Comparison of ENCODE assay signal across 9 mouse cellular contexts in the genomic region with DNA sequence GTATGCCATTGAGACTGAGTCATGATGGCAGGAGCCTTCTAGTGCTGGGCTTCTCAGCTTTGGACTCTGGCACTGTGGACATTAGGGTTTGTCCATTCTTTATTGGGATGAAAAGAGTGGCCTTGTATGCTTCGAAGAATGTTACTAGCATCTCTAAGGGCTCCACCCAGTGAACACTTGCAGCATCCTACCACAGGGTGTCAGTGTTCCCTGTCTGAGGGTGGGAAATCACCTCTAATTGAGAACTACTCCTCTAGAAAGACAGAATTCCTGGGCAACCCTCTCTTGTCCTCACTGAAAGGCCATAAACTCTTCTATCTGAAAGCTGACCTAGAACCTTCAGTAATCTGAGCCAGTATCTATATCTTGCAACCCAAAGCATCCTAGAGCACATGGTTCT. TPM values are rescaled to one million over a fixed set of nuclear protein-coding genes. Genes with fewer than 3 reads are reported as not detected.
A peak's percentile ranks its signal among the peaks of the same experiment; 100 is the strongest.
DNase-seq lines count a peak whose midpoint lies in the region; ATAC-seq lines count a peak whose summit lies in the region.
"Had no signal": no experiment of that assay in that cellular context is flagged by ENCODE, and none has a peak within 500 bp of the region (broad histone marks: within the 10 kb centered on the region; RNA-seq: fewer than 3 reads in every experiment).

No protein-coding gene starts in this region.

- H3K9me3 ChIP-seq in forebrain, embryonic 10.5 days = no peaks in the 10 kb centered on the region
- no peaks in the 10 kb centered on the region for H3K9me3 ChIP-seq in forebrain, embryonic 12.5 days
- H3K9me3 ChIP-seq in limb, embryonic 11.5 days (ENCODE audit: control insufficient read depth, low read length) = no peaks in the 10 kb centered on the region
- H3K9me3 ChIP-seq in limb, embryonic 10.5 days (replicated peaks) = no peaks in the 10 kb centered on the region

- H3K27ac ChIP-seq in forebrain, embryonic 10.5 days = 0 out of 2 replicates have a peak overlapping the region, but pooled peaks have one; percentile 3
- H3K27ac ChIP-seq in forebrain, embryonic 12.5 days = no peak overlapping the region
- no peak overlapping the region for H3K27ac ChIP-seq in limb, embryonic 11.5 days (replicated peaks; ENCODE audit: low read depth, low read length)
- H3K27ac ChIP-seq in limb, embryonic 10.5 days = no peak overlapping the region

- 50% methylated on average over 1 of the region's 1 CpGs for WGBS in forebrain, embryonic 10.5 days
- 62% methylated on average over 1 of the region's 1 CpGs for WGBS in forebrain, embryonic 12.5 days
- WGBS in limb, embryonic 11.5 days = 62% methylated on average over 1 of the region's 1 CpGs
- WGBS in limb, embryonic 10.5 days = 58% methylated on average over 1 of the region's 1 CpGs

- no peak for ATAC-seq in forebrain, embryonic 12.5 days (ENCODE audit: low FRiP score)
- ATAC-seq in limb, embryonic 11.5 days (ENCODE audit: insufficient number of reproducible peaks, low FRiP score, low TSS enrichment, low read depth) = no peak
- peak; percentile 35; the same call in 1 of the 2 replicates for ATAC-seq in granulocyte monocyte progenitor cell, adult 5-6 weeks (replicated peaks; ENCODE audit: poor library complexity, severe bottlenecking)
- no peak for ATAC-seq in inflammation-experienced regulatory T-cells, adult 6 months

- H3K4me3 ChIP-seq in forebrain, embryonic 10.5 days = no peak overlapping the region
- no peak overlapping the region for H3K4me3 ChIP-seq in forebrain, embryonic 12.5 days (replicated peaks)
- no peak overlapping the region for H3K4me3 ChIP-seq in limb, embryonic 11.5 days (ENCODE audit: low read depth, low read length)
- no peak overlapping the region for H3K4me3 ChIP-seq in limb, embryonic 10.5 days
- H3K4me3 ChIP-seq: myocyte had no signal

- no peak overlapping the region for H3K4me2 ChIP-seq in forebrain, embryonic 12.5 days
- H3K4me2 ChIP-seq in limb, embryonic 11.5 days (ENCODE audit: low read depth, severe bottlenecking) = no peak overlapping the region

- H3K27me3 ChIP-seq in forebrain, embryonic 10.5 days (ENCODE audit: poor library complexity, severe bottlenecking) = peaks cover 52% of the 10 kb centered on the region
- H3K27me3 ChIP-seq in forebrain, embryonic 12.5 days = peaks cover 25% of the 10 kb centered on the region
- no peaks in the 10 kb centered on the region for H3K27me3 ChIP-seq in limb, embryonic 11.5 days (ENCODE audit: control insufficient read depth, insufficient read depth, low read length)
- H3K27me3 ChIP-seq in limb, embryonic 10.5 days (ENCODE audit: low read depth, poor library complexity, severe bottlenecking) = peaks cover 45% of the 10 kb centered on the region

- H3K4me1 ChIP-seq in forebrain, embryonic 10.5 days = peaks cover 28% of the 10 kb centered on the region
- H3K4me1 ChIP-seq in forebrain, embryonic 12.5 days = peaks cover 15% of the 10 kb centered on the region
- 0 out of 2 replicates have a peak, but pooled peaks cover 2% of the 10 kb centered on the region for H3K4me1 ChIP-seq in limb, embryonic 11.5 days (ENCODE audit: control insufficient read depth, insufficient read depth, low read length)
- H3K4me1 ChIP-seq in limb, embryonic 10.5 days = peaks cover 13% of the 10 kb centered on the region

- DNase-seq in forebrain, embryonic 10.5 days (ENCODE audit: extremely low spot score, low spot score) = peak; percentile 39
- DNase-seq in limb, embryonic 11.5 days (ENCODE audit: low spot score) = peak; percentile 61
- DNase-seq in limb, embryonic 10.5 days (ENCODE audit: low spot score) = no peak
- DNase-seq in Muller cell, postnatal 12 days (ENCODE audit: inconsistent ontology term) = peak; percentile 26
- DNase-seq in naive thymus-derived CD4-positive, alpha-beta T cell, adult 2 months (ENCODE audit: low read depth) = peak; percentile 70

- no peak overlapping the region for H3K9ac ChIP-seq in forebrain, embryonic 12.5 days
- H3K9ac ChIP-seq in limb, embryonic 11.5 days (ENCODE audit: low read length) = no peak overlapping the region

- H3K36me3 ChIP-seq in forebrain, embryonic 10.5 days (replicated peaks) = no peaks in the 10 kb centered on the region
- H3K36me3 ChIP-seq in forebrain, embryonic 12.5 days (replicated peaks) = no peaks in the 10 kb centered on the region
- H3K36me3 ChIP-seq in limb, embryonic 11.5 days (ENCODE audit: control insufficient read depth, insufficient read depth, low read length) = no peaks in the 10 kb centered on the region
- H3K36me3 ChIP-seq in limb, embryonic 10.5 days = no peaks in the 10 kb centered on the region

RNA-seq across cellular contexts. Expression of a gene that starts 41.6 kb away (rescaled TPM):
- 10.0 and 10.3 TPM in 2 replicates for polyA plus RNA-seq in forebrain, embryonic 10.5 days (2016; fragmentation: Nextera tagmentation; extraction: Ambion mirVana)
- polyA plus RNA-seq in forebrain, embryonic 12.5 days (2016; fragmentation: Nextera tagmentation; extraction: Ambion mirVana) = 15.0 and 15.9 TPM in 2 replicates
- polyA plus RNA-seq in limb, embryonic 11.5 days (2014; fragmentation: Nextera tagmentation; extraction: Ambion mirVana) = 16.6 and 17.6 TPM in 2 replicates
- polyA plus RNA-seq in limb, embryonic 10.5 days (2016; fragmentation: Nextera tagmentation; extraction: Ambion mirVana) = 10.7 and 12.4 TPM in 2 replicates
- 46.8 and 51.9 TPM in 2 replicates for total RNA-seq in granulocyte monocyte progenitor cell, adult 5-6 weeks (2014; fragmentation: Nextera tagmentation)
- 57.6 and 59.1 TPM in 2 replicates for total RNA-seq in granulocyte monocyte progenitor cell, adult 5-6 weeks (2017)
- 1 to 10 TPM; 8.1 to 9.6 (median 8.4) TPM for polyA plus RNA-seq in inflammation-experienced regulatory T-cells, adult 6 months (2017; shearing (Covaris generic))
